Mouse (Mus musculus) large intestine, adult 2 months (tissue): Measurements from ENCODE around the gene Lck. TPM values are rescaled to one million over a fixed set of nuclear protein-coding genes. Genes with fewer than 3 reads are reported as not detected.

Experiments
- DNase-seq: peaks from one replicate; pipeline ENCODE4 v3.0.0-alpha.2; 2012; ENCODE audit warnings: low read depth, low spot score
- WGBS: fragments of 180-500 bp; shearing (Covaris S2); methylation state at CpG from one replicate; pipeline ENCODE4 v1.1.7; 2018; 5-methylcytosine and 5-hydroxymethylcytosine counted together
- polyA plus RNA-seq: library from polyadenylated mRNA; depleted of rRNA; stranded (reverse); fragments of >200 nt; gene quantifications from 2 replicates; pipeline ENCODE4 v1.2.3, GENCODE M21; 2012

Gene Lck
- polyA plus RNA-seq, 1 experiment: 20.6 TPM

DNA sequence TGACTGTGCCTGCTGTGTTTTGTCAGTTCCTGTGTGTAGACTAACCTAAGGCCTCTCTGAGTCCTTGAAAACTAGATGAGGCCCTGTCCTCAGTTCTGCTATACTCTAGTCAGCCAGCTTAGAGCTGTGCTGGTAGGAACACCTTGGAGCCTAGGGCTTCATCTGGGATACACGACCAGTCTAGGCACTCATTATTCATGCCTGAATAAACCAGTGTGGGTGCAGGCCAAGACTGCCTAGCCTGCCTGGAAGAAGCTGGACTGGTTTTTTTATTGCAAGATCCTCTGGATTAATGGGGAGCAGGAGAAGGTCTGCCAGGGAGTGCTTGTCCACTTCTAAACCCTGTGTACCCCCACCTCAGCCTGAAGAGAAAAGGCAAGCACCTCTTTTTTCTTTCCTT lies 13.5 kb upstream of the Lck start:
- no peak for DNase-seq
- WGBS: 48% methylated on average over 1 of the region's 1 CpGs

DNA sequence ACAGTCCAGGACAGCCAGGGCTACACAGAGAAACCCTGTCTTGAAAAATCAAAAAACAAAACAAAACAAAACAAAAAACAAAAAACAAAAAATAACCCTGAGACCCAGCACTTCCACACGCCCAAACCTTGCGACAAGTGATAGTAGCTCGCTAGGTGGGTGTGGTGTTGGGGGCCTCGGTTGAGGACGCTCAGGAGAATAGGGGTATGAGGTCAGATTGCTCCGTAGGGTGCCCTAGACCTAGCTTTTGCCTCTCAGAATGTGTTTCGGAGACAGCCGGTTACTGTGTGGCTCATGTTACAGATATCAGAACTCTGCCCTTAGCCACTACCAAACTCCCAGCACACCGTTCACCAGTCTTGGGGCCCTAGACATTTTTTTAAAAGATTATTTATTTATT lies 12.3 kb upstream of the Lck start:
- WGBS: 89% methylated on average over 9 of the region's 9 CpGs
- DNase-seq: no peak

DNA sequence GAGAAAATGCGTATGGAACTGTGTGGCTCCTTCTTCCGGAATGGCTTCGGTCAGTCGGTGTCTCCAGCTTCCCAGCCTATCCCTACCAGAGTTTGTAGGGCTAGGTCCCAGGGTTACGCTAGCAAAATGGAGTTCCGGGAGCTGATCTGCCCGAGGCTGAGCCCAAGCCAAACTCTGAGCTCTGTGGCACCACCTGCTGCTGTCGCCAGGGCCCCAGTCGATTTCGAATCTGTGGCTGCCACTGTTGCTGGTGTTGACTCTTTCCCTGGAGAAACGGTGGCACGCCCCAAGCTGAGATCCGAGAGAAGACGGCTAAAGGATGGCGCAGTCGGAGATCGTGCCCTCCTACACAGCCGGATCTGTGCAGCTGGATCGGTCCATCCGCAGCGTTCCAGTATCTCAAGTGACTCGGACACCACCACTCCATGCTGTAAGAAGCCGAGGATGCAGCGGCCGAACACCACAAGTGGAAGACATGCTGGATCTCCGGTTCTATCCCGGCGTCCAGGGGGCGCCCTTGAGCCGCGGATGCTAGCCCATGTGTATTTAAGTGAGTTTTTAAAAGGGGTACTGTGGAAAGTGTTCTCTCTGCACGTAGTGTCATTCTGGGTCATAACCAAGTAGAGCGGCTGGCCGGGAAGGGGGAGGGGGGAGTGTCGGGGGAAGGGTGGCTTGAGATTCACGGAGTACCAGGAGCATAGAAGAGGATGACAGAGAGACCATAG lies 11.6 kb upstream of the Lck start:
- 2% methylated on average over 36 of the region's 36 CpGs for WGBS
- peak; percentile 69 for DNase-seq

DNA sequence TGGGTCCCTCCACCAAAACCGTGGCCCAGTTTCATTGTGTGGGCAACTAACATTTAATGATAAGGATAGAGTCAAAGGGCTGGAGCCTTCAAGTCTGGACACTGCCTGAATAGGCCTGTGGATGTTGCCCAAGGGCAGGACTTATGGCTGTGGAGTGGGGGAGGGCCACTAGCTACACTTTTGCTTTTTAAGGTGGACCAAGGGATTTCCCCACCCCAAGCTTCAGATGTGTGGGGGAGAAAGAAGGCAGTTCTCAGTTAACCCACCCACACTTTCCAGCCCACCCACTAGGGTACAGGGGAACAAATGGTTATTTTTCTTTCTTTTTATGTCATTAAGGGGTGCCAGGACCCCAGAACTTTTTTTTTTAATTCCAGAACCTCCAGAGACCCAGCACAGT lies 10.9 kb upstream of the Lck start:
- DNase-seq: no peak
- 90% methylated on average over 1 of the region's 1 CpGs for WGBS

DNA sequence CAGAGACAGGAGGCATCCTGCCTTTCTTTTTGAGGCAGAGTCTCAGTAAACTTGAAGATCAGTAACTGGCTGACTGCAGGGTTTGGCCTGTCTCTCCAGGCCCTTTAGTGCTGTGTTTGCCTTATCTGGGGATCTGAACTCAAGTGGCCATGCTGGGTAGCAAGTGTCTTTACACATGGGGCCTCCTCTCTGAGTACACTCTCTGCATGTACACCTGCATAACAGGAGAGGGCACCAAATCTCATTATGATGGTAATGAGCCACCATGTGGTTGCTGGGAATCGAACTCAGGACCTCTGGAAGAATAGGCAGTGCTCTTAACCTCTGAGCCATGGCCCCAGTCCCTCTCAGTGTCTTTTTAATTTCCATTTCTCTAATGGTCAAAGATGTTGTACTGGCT lies 8.8 kb upstream of the Lck start:
- DNase-seq: no peak
- 94% methylated on average over 1 of the region's 1 CpGs for whole genome bisulfite sequencing

DNA sequence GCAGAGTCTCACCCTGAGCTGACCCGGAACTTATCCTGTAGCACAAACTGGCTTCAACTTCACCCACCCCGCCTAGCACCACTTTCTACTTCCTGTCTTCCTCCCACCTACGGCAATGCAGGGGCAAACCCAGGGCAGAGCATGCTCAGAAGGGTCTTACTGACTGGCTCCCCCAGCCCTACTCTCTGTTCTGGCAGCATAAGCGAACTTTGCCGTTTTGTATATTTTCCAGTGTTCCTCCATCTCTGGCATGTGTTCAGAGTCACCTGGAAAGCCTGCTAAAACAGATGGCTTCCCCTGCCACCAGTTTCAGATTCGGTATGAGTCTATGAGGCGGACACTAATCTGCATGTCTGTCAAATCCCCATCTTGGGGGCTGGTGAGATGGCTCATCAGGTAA lies 6.9 kb upstream of the Lck start:
- WGBS: 60% methylated on average over 7 of the region's 7 CpGs
- no peak for DNase-seq

DNA sequence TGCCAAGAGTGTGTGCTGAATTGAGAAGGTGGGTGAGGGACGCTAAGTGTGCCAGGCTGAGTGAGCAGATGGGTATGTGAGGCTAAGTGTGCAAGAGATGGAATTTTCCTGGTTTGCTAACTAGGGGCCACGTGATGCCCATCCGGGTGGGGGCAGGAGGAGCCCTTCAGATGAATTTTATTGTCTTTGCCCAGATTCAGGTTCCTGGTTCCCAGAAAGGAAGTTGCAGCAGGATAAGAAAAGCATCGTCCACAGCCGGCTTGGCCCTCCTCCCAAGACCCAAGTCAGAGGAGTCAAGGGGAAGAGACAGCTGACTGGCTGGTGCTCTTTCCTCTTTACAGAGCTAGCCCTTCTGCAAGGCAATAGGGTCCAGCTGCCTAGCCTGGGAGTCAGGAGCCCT lies 5.0 kb upstream of the Lck start, which contains the start of gene Fam167b:
Fam167b (minus strand) TSS at position 84 of the 400 bp plus-strand sequence.
- 50% methylated on average over 5 of the region's 5 CpGs for WGBS
- DNase-seq: no peak

DNA sequence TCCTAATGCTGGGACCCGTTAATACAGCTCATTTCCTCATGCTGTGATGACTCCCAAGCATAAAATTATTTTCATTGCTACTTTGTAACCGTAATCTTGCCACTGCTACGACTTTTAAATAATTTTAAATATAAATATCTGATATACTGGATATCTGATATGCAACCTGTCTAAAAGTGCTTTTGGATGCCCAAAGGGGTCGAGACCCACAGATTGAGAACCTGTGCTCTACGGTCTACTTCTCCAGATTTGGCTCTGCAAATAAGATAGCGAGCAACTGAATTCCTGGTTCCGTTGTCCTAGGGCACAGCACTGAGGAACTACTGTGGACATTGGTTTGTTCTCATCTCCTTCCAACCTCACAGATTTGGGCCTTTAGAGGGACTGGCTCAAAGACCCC lies 4.2 kb upstream of the Lck start:
- 81% methylated on average over 7 of the region's 7 CpGs for WGBS
- DNase-seq: no peak

DNA sequence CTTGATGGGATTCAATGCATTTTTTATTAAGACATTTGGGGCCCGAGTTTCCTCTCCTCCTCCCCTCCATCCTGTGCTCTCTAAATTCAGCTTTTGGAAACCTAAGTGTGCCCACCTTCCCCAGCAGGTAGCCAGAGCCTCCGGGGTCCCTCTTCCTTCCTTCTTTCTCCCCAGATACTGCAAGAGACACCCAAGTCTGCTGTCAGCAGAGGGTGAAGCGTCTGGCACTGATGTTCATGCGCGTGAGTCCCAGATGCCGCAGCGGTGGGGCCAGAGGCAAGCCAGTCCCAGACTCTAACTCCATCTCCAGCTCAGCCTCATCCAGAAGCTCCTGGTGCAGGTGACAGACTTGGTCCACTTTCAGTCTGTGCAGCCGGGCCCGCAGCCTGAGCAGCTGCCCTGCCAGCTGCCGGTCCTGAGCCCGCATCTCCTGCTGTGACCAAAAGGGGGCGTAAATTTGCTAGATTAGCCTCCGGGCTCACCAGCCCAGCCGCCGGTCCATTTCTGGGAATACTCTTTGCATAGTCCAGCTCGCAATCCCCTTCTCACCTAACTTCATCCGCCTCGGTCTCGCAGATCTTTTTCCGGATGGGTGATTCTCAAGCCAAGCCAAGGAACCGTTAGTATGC lies 3.5 kb upstream of the Lck start:
- no peak for DNase-seq
- 28% methylated on average over 21 of the region's 21 CpGs for WGBS

DNA sequence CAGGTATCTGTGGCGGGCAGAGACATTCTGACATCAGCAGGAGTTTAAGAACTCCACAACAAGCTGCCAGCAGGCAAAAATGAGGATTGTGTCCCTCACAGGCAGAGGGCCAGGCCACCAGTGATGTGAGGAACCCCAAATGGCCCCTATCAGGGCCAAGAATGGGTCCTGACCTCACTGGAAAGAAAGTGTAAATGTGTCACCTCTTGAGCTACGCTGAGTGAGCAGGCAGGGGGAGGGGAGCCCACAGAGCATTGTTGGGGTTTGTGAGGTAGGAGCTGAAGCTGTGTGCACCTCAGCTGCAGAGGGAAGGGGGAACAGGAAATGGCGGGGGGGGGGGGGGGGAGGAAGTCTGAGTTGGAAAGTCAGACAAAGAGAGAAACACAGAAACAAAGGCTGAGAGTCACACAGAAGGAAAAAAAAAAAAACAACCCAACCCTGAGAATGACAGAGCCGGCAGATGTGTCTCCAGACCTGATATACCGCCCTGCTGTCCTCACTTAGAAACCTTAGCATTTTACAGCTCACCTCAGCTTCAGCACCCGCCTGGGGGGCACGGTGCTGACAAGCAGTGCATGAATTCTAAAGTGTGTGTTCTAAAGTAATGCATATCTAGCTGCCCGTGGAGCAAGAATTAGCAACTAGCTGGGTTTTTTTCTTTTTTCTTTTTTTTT lies 1.9 kb upstream of the Lck start:
- 49% methylated on average over 8 of the region's 8 CpGs for WGBS
- no peak for DNase-seq

DNA sequence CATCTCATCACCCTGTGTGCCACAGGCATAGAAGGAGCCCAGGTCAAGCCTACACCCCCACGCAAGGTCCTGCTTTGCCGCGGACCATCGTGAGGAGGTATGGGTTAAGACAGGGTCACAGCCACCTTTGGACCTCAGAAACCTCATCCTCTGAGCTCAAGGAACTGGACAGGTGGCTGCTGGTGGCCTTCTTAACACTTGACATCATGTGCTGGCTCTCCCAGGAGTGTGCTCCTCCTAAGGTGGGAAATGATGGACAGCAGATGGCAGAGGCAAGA lies 409 bp downstream of the Lck start:
- 96% methylated on average over 4 of the region's 4 CpGs for WGBS

DNA sequence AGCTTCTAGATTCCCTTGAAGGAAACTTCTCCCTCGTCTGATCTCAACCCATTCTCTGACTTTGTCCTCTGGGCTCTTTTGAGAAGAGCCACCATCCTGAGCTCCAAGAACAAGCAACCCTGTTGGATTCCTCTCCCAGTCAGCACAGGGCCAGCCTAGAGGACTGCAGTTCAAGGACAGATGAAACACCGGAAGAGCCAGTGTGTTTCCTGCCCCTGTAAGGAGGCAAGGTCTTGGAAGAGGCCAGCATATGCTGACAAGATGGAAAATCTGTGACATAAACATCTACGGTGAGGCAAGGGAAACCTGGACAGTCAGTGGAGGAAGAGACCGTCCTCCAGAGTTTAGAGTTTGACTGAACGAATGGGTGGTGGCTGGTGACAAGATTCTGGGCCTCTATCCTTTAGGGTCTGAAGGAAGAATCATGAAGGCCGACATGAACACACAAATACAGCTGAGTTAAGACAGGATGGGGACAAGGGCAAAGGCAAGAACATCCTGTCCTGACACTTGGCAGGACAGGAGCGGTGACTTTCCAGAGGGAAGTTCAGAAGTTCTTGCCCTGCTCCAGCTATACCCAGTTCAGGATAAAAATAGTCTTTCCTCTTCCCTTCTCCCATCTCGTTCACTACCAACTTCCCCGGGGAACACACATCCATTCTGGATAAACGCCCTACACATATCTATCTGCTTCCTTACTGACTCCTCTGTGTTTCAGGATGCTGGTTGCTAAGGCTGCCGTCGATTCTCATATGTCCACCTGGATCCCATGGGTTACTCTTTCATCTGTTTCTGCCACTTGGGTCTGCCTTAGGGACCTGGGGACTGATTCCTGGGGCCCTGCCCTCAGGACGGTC lies 977 bp downstream of the Lck start:
- no peak for DNase-seq
- 73% methylated on average over 13 of the region's 13 CpGs for WGBS

More for the DNA sequence above, 409 bp downstream of the Lck start:
- DNase-seq: no peak

DNA sequence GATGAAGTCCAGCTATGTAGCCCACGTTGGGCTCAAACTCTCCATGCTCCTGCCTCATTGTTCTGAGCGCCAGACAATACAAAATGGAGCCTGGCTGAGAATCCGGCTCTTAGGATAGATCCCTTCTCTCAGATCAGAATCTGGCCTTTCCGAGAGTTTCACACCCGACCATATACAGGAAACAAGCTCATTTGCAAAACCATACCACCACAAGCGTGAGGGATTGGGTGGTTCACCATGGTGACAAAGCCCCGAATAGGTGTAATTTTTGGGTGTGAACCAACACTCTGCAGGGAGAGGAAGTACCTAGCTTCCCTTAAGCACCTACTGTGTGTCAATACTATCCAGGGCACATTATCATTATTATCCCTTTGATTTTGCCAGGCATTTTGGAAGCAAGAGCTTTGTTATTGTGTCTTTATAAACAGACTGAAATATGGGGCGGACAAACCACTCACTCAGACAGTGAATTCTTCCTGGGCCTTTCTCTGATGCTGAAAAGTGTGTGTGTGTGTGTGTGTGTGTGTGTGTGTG lies 1.8 kb downstream of the Lck start:
- no peak for DNase-seq
- WGBS: 76% methylated on average over 8 of the region's 8 CpGs

DNA sequence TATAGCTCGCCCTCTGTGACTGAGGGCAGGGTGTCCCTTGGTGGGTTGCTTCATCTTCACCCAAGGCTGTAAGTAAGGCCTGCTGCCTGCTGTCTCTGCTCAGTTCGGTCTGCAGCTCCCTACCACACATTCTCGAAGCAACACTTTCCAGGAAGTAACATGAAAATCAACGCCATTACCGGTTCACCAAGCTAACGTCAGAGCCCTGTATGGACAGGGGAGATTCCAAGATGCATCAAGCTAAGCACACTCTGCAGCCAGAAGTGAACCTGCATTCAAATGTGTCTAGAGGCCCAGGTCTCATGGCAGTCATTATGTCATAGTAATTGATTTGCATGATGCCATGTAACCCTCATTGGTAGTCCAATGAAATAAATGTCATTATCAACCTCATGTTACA lies 3.4 kb downstream of the Lck start:
- 78% methylated on average over 6 of the region's 6 CpGs for WGBS
- DNase-seq: no peak

DNA sequence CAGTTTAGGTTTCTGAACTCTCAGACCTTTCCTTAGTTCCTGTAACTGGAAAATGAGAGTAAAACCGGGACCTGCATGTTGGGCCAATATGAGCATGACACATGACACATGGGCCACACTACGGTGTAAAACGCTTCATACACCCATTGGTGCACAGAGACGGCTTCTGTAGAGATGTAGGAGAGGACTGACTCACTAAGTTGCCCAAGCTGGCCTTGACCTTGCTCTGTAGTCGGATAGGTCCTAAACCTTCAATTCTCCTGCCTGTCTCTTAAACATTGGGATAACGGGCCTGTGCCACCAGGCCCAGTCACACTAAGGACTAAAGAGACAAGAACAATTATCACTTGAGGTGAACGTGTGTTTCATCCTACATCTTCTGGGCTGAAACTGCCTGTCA lies 5.1 kb downstream of the Lck start:
- WGBS: 91% methylated on average over 7 of the region's 7 CpGs
- no peak for DNase-seq

DNA sequence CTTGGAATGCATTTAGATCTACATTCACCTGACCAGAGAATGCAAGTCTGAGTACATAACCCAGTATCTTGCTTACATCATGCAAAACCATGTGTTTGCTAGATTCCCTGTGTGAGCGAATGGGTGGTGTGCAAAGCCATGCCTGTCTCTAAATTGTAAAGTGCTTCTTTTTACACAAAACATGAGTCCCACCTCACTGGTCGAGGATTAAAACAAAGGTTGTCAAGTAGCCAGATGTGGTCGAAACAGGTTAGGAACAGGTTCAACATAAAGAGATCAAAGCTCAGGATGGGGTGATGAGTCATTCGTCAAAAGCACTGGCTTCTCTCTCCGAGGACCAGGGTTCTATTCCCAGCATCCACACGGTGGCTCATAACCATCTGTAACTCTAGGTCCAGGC lies 8.3 kb downstream of the Lck start:
- no peak for DNase-seq
- 55% methylated on average over 6 of the region's 6 CpGs for WGBS

DNA sequence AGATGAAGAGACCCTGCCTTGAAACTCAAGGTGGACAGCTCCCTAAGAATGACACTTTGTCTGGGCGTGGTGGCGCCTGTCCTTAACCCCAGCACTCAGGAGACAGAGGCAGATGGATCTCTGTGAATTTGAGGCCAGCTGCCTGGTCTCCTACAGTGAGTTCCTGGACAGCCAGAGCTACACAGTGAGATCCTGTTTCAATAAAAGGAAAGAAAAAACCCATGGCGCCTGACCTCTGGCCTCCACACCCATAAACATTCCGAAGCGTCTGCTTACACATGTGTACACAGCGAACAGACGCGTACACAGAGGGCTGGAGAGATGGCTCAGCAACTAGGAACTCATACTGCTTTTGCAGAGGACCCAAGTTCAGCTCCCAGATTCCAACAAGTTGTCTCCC lies 9.7 kb downstream of the Lck start:
- peak; percentile 48 for DNase-seq
- 28% methylated on average over 8 of the region's 8 CpGs for WGBS

DNA sequence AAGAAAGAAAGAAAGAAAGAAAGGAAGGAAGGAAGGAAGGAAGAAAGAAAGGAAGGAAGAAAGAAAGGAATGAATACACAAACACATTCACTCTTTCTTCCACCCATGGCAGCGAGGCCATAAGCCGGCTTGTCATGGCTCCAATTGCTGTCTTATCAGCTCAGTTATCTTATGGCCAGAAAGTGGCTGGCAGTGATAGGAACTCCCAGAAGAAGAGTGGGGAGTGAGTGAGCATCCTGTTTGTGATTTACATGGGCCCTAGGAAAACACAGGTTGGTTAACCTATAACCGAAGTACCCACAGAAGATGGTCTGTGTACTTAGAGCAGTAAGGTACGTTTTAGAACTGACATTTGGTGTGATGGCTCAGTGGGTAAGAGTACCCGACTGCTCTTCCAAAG lies 12.3 kb downstream of the Lck start:
- DNase-seq: no peak
- 56% methylated on average over 5 of the region's 5 CpGs for WGBS

DNA sequence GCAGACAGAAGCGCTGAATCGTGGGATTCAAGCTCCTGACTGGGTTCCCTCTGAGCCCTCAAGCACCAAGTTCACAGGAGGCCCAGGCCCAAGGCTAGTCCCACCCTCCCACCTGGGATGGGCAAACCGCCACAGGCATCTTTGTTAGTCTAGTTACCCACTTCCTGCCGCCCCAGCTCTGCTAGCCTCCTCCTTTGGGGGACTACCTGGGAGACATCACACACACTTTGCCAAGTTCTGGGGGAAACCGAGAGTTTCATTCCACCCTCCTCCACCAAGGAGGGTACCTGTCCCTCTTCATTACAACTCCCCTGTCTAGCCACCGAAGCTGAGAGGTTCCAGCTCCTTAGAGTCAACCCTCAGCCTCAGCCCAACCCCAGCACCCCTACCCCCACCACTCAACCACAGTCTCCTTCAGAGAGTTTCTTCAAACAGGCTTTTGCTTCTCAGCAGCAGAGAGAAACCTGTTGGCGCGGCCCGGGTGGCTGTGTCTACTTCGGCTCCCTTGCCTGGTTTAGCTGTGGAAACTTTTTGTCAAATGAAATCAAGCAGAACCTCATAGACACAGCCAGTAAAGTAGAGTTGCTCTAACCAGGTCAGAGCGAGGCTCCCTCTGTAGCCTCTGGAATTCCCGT lies 15.0 kb downstream of the Lck start:
- DNase-seq: no peak
- 89% methylated on average over 12 of the region's 12 CpGs for WGBS
